Mouse (Mus musculus): ENCODE results near the gene Lce6a. TPM values are rescaled to one million over a fixed set of nuclear protein-coding genes. Genes with fewer than 3 reads are reported as not detected.

Lce6a gene
- not detected in 4 replicates for total RNA-seq (2023; ENCODE audit: inconsistent age)

DNA sequence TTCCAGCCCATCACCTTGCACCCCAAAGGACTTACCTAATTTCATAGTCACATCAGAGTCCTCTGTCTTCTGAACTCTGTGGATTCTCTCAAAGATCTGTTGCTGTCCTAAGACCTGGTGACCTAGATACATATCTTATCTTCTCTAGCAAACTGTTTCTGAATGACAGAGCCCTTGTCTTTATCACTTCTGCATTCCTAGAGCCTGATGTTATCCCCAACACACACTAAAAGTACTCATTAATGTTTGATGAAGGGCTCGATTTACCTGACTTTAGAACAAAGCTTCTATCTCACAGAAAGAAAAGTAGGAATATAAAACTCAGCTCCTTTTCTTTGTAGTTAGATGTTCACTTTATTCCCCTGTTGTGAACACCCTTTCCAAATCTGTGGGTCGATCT lies at the start of gene Lce6a:
TSS of gene Lce6a (minus strand) at position 101 of the 400 bp plus-strand sequence.

DNA sequence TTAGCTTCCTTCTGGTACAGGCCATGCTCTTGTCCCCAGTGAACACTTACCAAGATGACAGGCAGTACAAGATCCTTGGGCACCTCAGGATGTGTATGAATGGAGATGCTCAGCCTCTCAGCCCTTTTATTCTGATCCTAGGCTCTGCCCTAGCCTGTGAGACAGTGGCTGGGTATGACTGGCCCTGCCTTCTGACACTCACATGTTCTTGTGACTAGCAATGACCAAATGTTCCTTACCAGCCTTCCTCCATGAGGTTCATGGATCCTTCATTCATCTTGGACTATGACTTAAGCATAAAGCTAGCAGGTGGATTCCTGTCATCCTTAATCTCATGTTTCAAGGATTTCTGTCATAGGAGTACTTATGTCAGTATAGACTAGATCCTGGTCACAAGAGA lies 48.8 kb upstream of the Lce6a start, which contains the start of gene Lce1a2:
TSS of gene Lce1a2 (minus strand) at position 101 of the 400 bp plus-strand sequence.

DNA sequence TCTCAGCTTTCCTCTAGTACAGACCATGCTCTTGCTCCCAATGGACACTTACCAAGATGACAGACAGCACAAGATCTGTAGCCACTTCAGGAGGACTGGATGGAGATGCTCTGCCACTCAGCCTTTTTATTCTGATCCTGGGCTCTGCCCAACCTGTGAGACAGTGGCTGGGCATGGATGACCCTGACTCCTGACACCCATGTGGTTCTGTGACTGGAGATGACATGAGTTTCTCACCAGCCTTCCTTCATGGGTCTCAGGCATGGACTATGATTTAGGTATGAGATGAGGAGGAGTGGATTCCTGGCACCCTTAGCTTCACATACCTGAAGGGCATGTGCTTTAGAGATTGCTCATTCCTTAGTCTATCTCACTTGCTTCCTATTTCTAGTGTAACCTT lies 35.4 kb upstream of the Lce6a start, which contains the start of gene Lce1b:
TSS of gene Lce1b (minus strand) at position 101 of the 400 bp plus-strand sequence.

GRCm38 (mm10) chr3:92648207-92648606 lies 26.7 kb upstream of the Lce6a start, which contains the start of gene Lce1a1:
TSS of gene Lce1a1 (minus strand) at chr3:92648307.

DNA sequence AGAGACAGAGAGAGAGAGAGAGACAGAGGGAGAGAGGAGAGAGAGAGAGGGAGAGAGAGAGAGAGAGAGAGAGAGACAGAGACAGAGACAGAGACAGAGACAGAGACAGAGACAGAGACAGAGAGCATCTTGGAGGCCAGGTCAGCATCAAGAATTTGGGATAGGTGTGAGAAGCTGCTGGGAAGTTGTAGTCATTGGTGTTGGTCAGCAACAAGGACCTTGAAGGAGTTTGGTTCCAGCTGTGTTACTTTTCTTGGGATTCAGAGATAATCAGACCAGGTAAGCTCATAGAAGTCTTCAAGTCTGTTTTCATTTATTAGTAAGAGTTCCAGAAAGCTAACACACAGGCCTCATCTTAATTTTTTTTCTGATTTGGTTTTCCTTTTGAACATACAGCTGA lies 14.1 kb downstream of the Lce6a start, which contains the start of gene 2210017I01Rik:
TSS of gene 2210017I01Rik (minus strand) at position 101 of the 400 bp plus-strand sequence.

DNA sequence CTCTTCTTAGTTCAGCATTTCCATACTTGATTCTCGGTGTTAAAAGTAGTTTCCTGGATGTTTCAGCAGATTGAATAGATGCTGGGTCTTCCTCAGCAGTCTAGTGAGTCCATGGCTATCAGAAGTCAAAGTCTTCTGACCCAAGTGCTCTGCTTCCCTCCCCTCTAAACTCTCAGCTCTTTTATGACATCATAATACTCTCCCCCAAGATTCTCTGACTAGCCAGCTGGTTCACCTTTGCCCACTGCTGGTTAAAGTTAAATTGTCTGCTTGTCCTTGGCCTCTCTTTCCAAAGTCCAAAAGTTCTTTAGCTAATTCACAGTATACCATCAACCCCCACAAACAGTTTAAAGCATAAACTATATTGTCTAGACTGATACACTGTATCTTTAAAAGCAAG lies 32.6 kb downstream of the Lce6a start, which contains the start of gene Smcp:
TSS of gene Smcp (minus strand) at position 140 of the 400 bp plus-strand sequence.

DNA sequence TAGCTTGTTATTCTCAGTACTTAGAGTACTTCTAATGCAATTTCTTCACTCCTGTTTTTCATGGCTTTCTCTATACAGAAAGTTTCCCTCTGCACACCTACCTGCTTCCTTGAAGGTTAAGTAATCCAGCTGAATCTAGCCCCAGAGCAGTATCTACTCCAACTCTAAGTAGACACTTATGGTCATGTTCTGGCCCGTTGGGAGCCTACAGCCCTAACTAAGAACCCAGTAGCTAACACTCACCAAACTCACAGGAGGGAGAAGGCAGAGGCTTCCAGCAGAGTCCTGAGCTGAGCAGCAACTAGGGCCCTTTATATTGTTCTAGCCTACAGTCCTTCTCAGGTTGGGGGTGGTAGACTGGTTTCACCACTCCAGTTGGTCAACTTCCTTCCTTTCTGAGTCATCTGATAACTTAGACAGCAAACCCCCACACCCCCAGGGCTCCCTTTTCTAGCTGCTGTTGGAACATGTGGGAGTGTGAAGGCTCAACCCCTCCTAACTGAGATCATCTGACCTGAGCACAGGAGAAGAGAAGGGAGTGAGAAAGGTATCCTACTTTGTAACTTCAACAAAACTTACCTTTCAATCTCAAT lies 47.9 kb downstream of the Lce6a start, which contains the start of gene Ivl:
TSS of gene Ivl (minus strand) at position 287 of the 593 bp plus-strand sequence.

Other genes with a start within 250 kb of the Lce6a start
- not detected in 4 replicates for gene Sprr2h, start 236.0 kb downstream of the Lce6a start, total RNA-seq (2023; ENCODE audit: inconsistent age)
- not detected in 4 replicates for gene Sprr2i, start 213.7 kb downstream of the Lce6a start, total RNA-seq (2023; ENCODE audit: inconsistent age)
- gene Sprr2j-ps, start 203.6 kb downstream of the Lce6a start, total RNA-seq (2023; ENCODE audit: inconsistent age), result not detected in 4 replicates
- 0.77 to 2.1 TPM in 2 of 4 replicates, not detected in the others for gene Gm9774, start 192.2 kb downstream of the Lce6a start, total RNA-seq (2023; ENCODE audit: inconsistent age)
- not detected in 4 replicates for gene Sprr2k, start 189.1 kb downstream of the Lce6a start, total RNA-seq (2023; ENCODE audit: inconsistent age)
- not detected in 4 replicates for gene Sprr1b, start 182.9 kb downstream of the Lce6a start, total RNA-seq (2023; ENCODE audit: inconsistent age)
- not detected in 4 replicates for gene Sprr3, start 162.9 kb downstream of the Lce6a start, total RNA-seq (2023; ENCODE audit: inconsistent age)
- gene Sprr1a, start 135.8 kb downstream of the Lce6a start, total RNA-seq (2023; ENCODE audit: inconsistent age), result not detected in 4 replicates
- gene Sprr4, start 121.2 kb downstream of the Lce6a start, total RNA-seq (2023; ENCODE audit: inconsistent age), result not detected in 4 replicates
- not detected in 4 replicates for gene 2310046K23Rik, start 87.1 kb downstream of the Lce6a start, total RNA-seq (2023; ENCODE audit: inconsistent age)
- not detected in 4 replicates for gene Ivl, start 47.9 kb downstream of the Lce6a start, total RNA-seq (2023; ENCODE audit: inconsistent age)
- not detected in 4 replicates for gene Smcp, start 32.7 kb downstream of the Lce6a start, total RNA-seq (2023; ENCODE audit: inconsistent age)
- not detected in 4 replicates for gene 2210017I01Rik, start 14.2 kb downstream of the Lce6a start, total RNA-seq (2023; ENCODE audit: inconsistent age)
- gene Lce1a1, start 26.6 kb upstream of the Lce6a start, total RNA-seq (2023; ENCODE audit: inconsistent age), result not detected in 4 replicates
- not detected in 4 replicates for gene Lce1b, start 35.3 kb upstream of the Lce6a start, total RNA-seq (2023; ENCODE audit: inconsistent age)
- gene Lce1a2, start 48.7 kb upstream of the Lce6a start, total RNA-seq (2023; ENCODE audit: inconsistent age), result not detected in 4 replicates
- gene Lce1c, start 57.6 kb upstream of the Lce6a start, total RNA-seq (2023; ENCODE audit: inconsistent age), result not detected in 4 replicates
- not detected in 4 replicates for gene Lce1d, start 65.5 kb upstream of the Lce6a start, total RNA-seq (2023; ENCODE audit: inconsistent age)
- not detected in 4 replicates for gene Lce1e, start 87.4 kb upstream of the Lce6a start, total RNA-seq (2023; ENCODE audit: inconsistent age)
- not detected in 4 replicates for gene Lce1f, start 98.7 kb upstream of the Lce6a start, total RNA-seq (2023; ENCODE audit: inconsistent age)
- gene Gm38119, start 117.4 kb upstream of the Lce6a start, total RNA-seq (2023; ENCODE audit: inconsistent age), result not detected in 4 replicates
- gene Lce1g, start 130.7 kb upstream of the Lce6a start, total RNA-seq (2023; ENCODE audit: inconsistent age), result not detected in 4 replicates
- gene Lce1h, start 143.4 kb upstream of the Lce6a start, total RNA-seq (2023; ENCODE audit: inconsistent age), result not detected in 4 replicates
- not detected in 4 replicates for gene Lce1i, start 157.2 kb upstream of the Lce6a start, total RNA-seq (2023; ENCODE audit: inconsistent age)
- gene Lce1j, start 168.9 kb upstream of the Lce6a start, total RNA-seq (2023; ENCODE audit: inconsistent age), result not detected in 4 replicates
- gene Lce1k, start 186.2 kb upstream of the Lce6a start, total RNA-seq (2023; ENCODE audit: inconsistent age), result not detected in 4 replicates
- not detected in 4 replicates for gene Kprp, start 205.6 kb upstream of the Lce6a start, total RNA-seq (2023; ENCODE audit: inconsistent age)
- not detected in 4 replicates for gene Lce1l, start 229.6 kb upstream of the Lce6a start, total RNA-seq (2023; ENCODE audit: inconsistent age)
- not detected in 4 replicates for gene 2310050C09Rik, start 248.6 kb upstream of the Lce6a start, total RNA-seq (2023; ENCODE audit: inconsistent age)